Mouse (Mus musculus) spleen, postnatal 10 days (tissue): ENCODE measurements around the gene Fscn3.

ENCODE experiments used
- DNase-seq, 2 experiments: peaks; one replicate each; pipeline ENCODE4 v3.0.0; 2021 to 2022; ENCODE audit warnings: low spot score in 2 of 2

Fscn3 gene

GRCm38 (mm10) chr6:28427096-28427839 is at the start of gene Fscn3:
TSS of gene Fscn3 (plus strand) at chr6:28427789.
- no peak for DNase-seq

- no peak for DNase-seq
Observed at GRCm38 (mm10) chr6:28381983-28382382, 45.6 kb upstream of the Fscn3 start.

- no peak for DNase-seq
Observed at GRCm38 (mm10) chr6:28385169-28385568, 42.4 kb upstream of the Fscn3 start.

- DNase-seq, result no peak
Observed at GRCm38 (mm10) chr6:28389038-28389437, 38.6 kb upstream of the Fscn3 start.

- no peak for DNase-seq
Observed at GRCm38 (mm10) chr6:28396051-28396852, 31.3 kb upstream of the Fscn3 start.

GRCm38 (mm10) chr6:28396853-28397457 is 30.6 kb upstream of the Fscn3 start:
- no peak for DNase-seq

GRCm38 (mm10) chr6:28397681-28398203 is 29.8 kb upstream of the Fscn3 start, which contains the start of gene Zfp800:
TSS of gene Zfp800 (minus strand) at chr6:28398005.
- DNase-seq, result no peak

- DNase-seq, result no peak
Observed at GRCm38 (mm10) chr6:28398726-28399125, 28.9 kb upstream of the Fscn3 start.

GRCm38 (mm10) chr6:28399791-28400190 is 27.8 kb upstream of the Fscn3 start:
- no peak for DNase-seq

GRCm38 (mm10) chr6:28410053-28410452 is 17.5 kb upstream of the Fscn3 start:
- no peak for DNase-seq

GRCm38 (mm10) chr6:28411236-28411635 is 16.4 kb upstream of the Fscn3 start:
- DNase-seq, result no peak

GRCm38 (mm10) chr6:28416981-28417380 is 10.6 kb upstream of the Fscn3 start:
- no peak for DNase-seq

- DNase-seq, result no peak
Observed at GRCm38 (mm10) chr6:28418449-28418848, 9.1 kb upstream of the Fscn3 start.

- DNase-seq, result no peak
Observed at GRCm38 (mm10) chr6:28419673-28420072, 7.9 kb upstream of the Fscn3 start.

- no peak for DNase-seq
Observed at GRCm38 (mm10) chr6:28420361-28420760, 7.2 kb upstream of the Fscn3 start.

- DNase-seq, result peak in 1 of 2 experiments; percentile 31
Observed at GRCm38 (mm10) chr6:28420865-28421264, 6.7 kb upstream of the Fscn3 start.

- peak; percentile 95 to 96 for DNase-seq
Observed at GRCm38 (mm10) chr6:28421469-28422000, 6.1 kb upstream of the Fscn3 start.

- no peak for DNase-seq
Observed at GRCm38 (mm10) chr6:28422651-28423290, 4.8 kb upstream of the Fscn3 start.

- DNase-seq, result peak; percentile 97 to 98
Observed at GRCm38 (mm10) chr6:28423313-28423712, 4.3 kb upstream of the Fscn3 start, which contains the start of gene Arf5. TSS of gene Arf5 (plus strand) at chr6:28423560.

GRCm38 (mm10) chr6:28423767-28424695 is 3.6 kb upstream of the Fscn3 start:
- DNase-seq, result peak; percentile 70 to 76
